Mouse (Mus musculus): ENCODE data around the gene Spata2. TPM values are rescaled to one million over a fixed set of nuclear protein-coding genes. Genes with fewer than 3 reads are reported as not detected.

The Spata2 gene
- polyA plus RNA-seq, 1 experiment, result 13.6 TPM

GRCm38 (mm10) chr2:167497272-167497671, 4.6 kb upstream of the Spata2 start:
- Histone ChIP-seq H3K9me3 (replicated peaks; ENCODE audit: control insufficient read depth, insufficient read depth, low read length, poor library complexity, severe bottlenecking) (no peaks in the 10 kb centered on the region), H3K9ac (ENCODE audit: low read depth, poor library complexity, severe bottlenecking) (no peak overlapping the region), H3K4me1 (ENCODE audit: control insufficient read depth, insufficient read depth, low read length) (no peaks in the 10 kb centered on the region), H3K4me3 (ENCODE audit: low read depth, low read length) (no peak overlapping the region), H3K27ac (ENCODE audit: insufficient read depth, low read length) (no peak overlapping the region), H3K36me3 (ENCODE audit: control insufficient read depth, insufficient read depth, low read length, poor library complexity, severe bottlenecking) (no peaks in the 10 kb centered on the region), H3K27me3 (ENCODE audit: control insufficient read depth, insufficient read depth, low read length, poor library complexity, severe bottlenecking) (no peaks in the 10 kb centered on the region)
- TF ChIP-seq EP300 (IDR thresholded peaks at IDR 0.05; ENCODE audit: insufficient read depth, low read depth, low read length), result no peak
- peak; percentile 45 for TF ChIP-seq CTCF (IDR thresholded peaks at IDR 0.05; ENCODE audit: low read depth, low read length)
- TF ChIP-seq POLR2A (IDR thresholded peaks at IDR 0.05; ENCODE audit: insufficient read depth, low read length), result no peak

DNA sequence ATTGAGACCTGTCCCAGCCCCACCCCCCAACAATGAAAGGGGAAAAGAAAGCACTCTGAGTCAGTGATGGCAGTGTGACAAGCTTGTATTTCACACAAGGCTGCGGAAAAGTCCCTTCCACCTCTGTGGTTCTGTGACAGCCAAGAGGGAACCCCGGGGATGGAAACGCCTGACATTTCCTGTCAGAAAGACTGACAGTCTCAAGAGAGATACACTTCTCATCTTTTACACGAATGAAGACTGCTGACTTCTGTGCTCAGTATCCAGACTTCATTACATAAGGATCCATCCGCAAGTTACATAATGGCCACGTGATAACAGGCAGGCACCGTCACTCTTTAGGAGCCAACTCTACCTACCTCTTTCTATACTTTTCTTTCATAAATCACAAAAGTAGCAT, 3.8 kb upstream of the Spata2 start:
- no peak overlapping the region for H3K27ac ChIP-seq (ENCODE audit: insufficient read depth, low read length)
- H3K4me3 ChIP-seq (ENCODE audit: low read depth, low read length), result no peak overlapping the region
- no peaks in the 10 kb centered on the region for H3K4me1 ChIP-seq (ENCODE audit: control insufficient read depth, insufficient read depth, low read length)
- TF ChIP-seq EP300 (IDR thresholded peaks at IDR 0.05; ENCODE audit: insufficient read depth, low read depth, low read length), result no peak
- TF ChIP-seq POLR2A (IDR thresholded peaks at IDR 0.05; ENCODE audit: insufficient read depth, low read length), result no peak
- TF ChIP-seq CTCF (IDR thresholded peaks at IDR 0.05; ENCODE audit: low read depth, low read length), result no peak
- H3K27me3 ChIP-seq (ENCODE audit: control insufficient read depth, insufficient read depth, low read length, poor library complexity, severe bottlenecking), result no peaks in the 10 kb centered on the region
- no peak overlapping the region for H3K9ac ChIP-seq (ENCODE audit: low read depth, poor library complexity, severe bottlenecking)
- no peaks in the 10 kb centered on the region for H3K9me3 ChIP-seq (replicated peaks; ENCODE audit: control insufficient read depth, insufficient read depth, low read length, poor library complexity, severe bottlenecking)
- H3K36me3 ChIP-seq (ENCODE audit: control insufficient read depth, insufficient read depth, low read length, poor library complexity, severe bottlenecking), result no peaks in the 10 kb centered on the region

GRCm38 (mm10) chr2:167491757-167492708, 654 bp downstream of the Spata2 start, which contains the start of gene Rnf114:
Gene Rnf114 (plus strand): TSS chr2:167492645.
- peak within 1 kb of the TSS; percentile 72 for H3K9ac ChIP-seq (ENCODE audit: low read depth, poor library complexity, severe bottlenecking)
- H3K4me3 ChIP-seq (ENCODE audit: low read depth, low read length), result peak within 1 kb of the TSS; percentile 60
- no peaks in the 10 kb centered on the region for H3K27me3 ChIP-seq (ENCODE audit: control insufficient read depth, insufficient read depth, low read length, poor library complexity, severe bottlenecking)
- TF ChIP-seq EP300 (IDR thresholded peaks at IDR 0.05; ENCODE audit: insufficient read depth, low read depth, low read length), result no peak
- TF ChIP-seq CTCF (IDR thresholded peaks at IDR 0.05; ENCODE audit: low read depth, low read length), result no peak
- H3K4me1 ChIP-seq (ENCODE audit: control insufficient read depth, insufficient read depth, low read length), result no peaks in the 10 kb centered on the region
- no peaks in the 10 kb centered on the region for H3K9me3 ChIP-seq (replicated peaks; ENCODE audit: control insufficient read depth, insufficient read depth, low read length, poor library complexity, severe bottlenecking)
- H3K36me3 ChIP-seq (ENCODE audit: control insufficient read depth, insufficient read depth, low read length, poor library complexity, severe bottlenecking), result no peaks in the 10 kb centered on the region
- 0 out of 2 replicates have a peak within 1 kb of the TSS, but pooled peaks have one; percentile 1 for H3K27ac ChIP-seq (ENCODE audit: insufficient read depth, low read length)

GRCm38 (mm10) chr2:167490813-167491525, 1.7 kb downstream of the Spata2 start:
- no peaks in the 10 kb centered on the region for H3K36me3 ChIP-seq (ENCODE audit: control insufficient read depth, insufficient read depth, low read length, poor library complexity, severe bottlenecking)
- H3K4me3 ChIP-seq (ENCODE audit: low read depth, low read length), result peak overlapping the region; percentile 60; the same call in 1 of the 2 replicates
- no peaks in the 10 kb centered on the region for H3K9me3 ChIP-seq (replicated peaks; ENCODE audit: control insufficient read depth, insufficient read depth, low read length, poor library complexity, severe bottlenecking)
- no peak overlapping the region for H3K27ac ChIP-seq (ENCODE audit: insufficient read depth, low read length)
- H3K9ac ChIP-seq (ENCODE audit: low read depth, poor library complexity, severe bottlenecking), result peak overlapping the region; percentile 72; the same call in 1 of the 2 replicates
- H3K4me1 ChIP-seq (ENCODE audit: control insufficient read depth, insufficient read depth, low read length), result no peaks in the 10 kb centered on the region
- no peak for TF ChIP-seq EP300 (IDR thresholded peaks at IDR 0.05; ENCODE audit: insufficient read depth, low read depth, low read length)
- TF ChIP-seq POLR2A (IDR thresholded peaks at IDR 0.05; ENCODE audit: insufficient read depth, low read length), result no peak
- TF ChIP-seq CTCF (IDR thresholded peaks at IDR 0.05; ENCODE audit: low read depth, low read length), result no peak
- H3K27me3 ChIP-seq (ENCODE audit: control insufficient read depth, insufficient read depth, low read length, poor library complexity, severe bottlenecking), result no peaks in the 10 kb centered on the region

DNA sequence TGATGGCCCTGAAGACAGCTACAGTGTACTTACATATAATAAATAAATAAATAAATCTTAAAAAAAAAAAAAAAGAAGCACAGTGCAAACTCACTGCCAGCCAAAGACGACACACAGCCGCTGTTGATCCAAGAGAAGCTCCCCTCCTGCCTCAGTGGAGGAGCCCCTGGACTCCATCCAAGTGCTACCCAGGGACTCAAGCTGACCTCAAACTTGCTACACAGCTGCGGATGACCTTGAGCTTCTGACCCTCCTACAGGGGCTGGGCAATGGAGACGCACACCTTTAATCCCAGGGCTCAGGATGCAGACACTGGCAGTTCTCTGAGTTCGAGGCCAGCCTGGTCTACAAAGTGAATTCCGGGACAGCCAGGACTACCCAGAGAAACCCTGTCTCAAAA, 4.7 kb downstream of the Spata2 start:
- Histone ChIP-seq H3K36me3 (ENCODE audit: control insufficient read depth, insufficient read depth, low read length, poor library complexity, severe bottlenecking) (peaks cover 6% of the 10 kb centered on the region; the same call in 1 of the 2 replicates), H3K9me3 (replicated peaks; ENCODE audit: control insufficient read depth, insufficient read depth, low read length, poor library complexity, severe bottlenecking) (no peaks in the 10 kb centered on the region), H3K27me3 (ENCODE audit: control insufficient read depth, insufficient read depth, low read length, poor library complexity, severe bottlenecking) (no peaks in the 10 kb centered on the region), H3K4me1 (ENCODE audit: control insufficient read depth, insufficient read depth, low read length) (no peaks in the 10 kb centered on the region), H3K9ac (ENCODE audit: low read depth, poor library complexity, severe bottlenecking) (no peak overlapping the region), H3K4me3 (ENCODE audit: low read depth, low read length) (no peak overlapping the region), H3K27ac (ENCODE audit: insufficient read depth, low read length) (no peak overlapping the region)
- TF ChIP-seq POLR2A (IDR thresholded peaks at IDR 0.05; ENCODE audit: insufficient read depth, low read length), result no peak
- no peak for TF ChIP-seq CTCF (IDR thresholded peaks at IDR 0.05; ENCODE audit: low read depth, low read length)
- TF ChIP-seq EP300 (IDR thresholded peaks at IDR 0.05; ENCODE audit: insufficient read depth, low read depth, low read length), result no peak
